Mouse (Mus musculus) heart, embryonic 12.5 days (tissue): ENCODE results near the gene Cbx6. TPM values are rescaled to one million over a fixed set of nuclear protein-coding genes. Genes with fewer than 3 reads are reported as not detected.

Experiments used
- ATAC-seq: fragments of 200-750 bp; cut with Nextera tagmentation; 2 replicates; pipeline ENCODE4 v1.8.0; 2017; ENCODE audit warnings: moderate TSS enrichment, moderate library complexity; ENCODE audit not compliant: insufficient number of reproducible peaks, low FRiP score
- H3K27ac ChIP-seq: fragments of 300-500 bp; sonication (generic); 2 replicates; pipeline ENCODE4 v1.5.1; 2016; ENCODE audit warnings: mild to moderate bottlenecking, moderate library complexity; ENCODE audit not compliant: poor library complexity, severe bottlenecking
- H3K27me3 ChIP-seq: fragments of 300-500 bp; sonication (generic); replicated peaks from 2 replicates; pipeline ENCODE4 v1.6.1; 2016; ENCODE audit warnings: mild to moderate bottlenecking, moderate library complexity
- H3K36me3 ChIP-seq: fragments of 300-500 bp; sonication (generic); 2 replicates; pipeline ENCODE4 v1.6.1; 2016; ENCODE audit warnings: mild to moderate bottlenecking, moderate library complexity
- H3K4me1 ChIP-seq: fragments of 300-500 bp; sonication (generic); replicated peaks from 2 replicates; pipeline ENCODE4 v1.6.1; 2016; ENCODE audit warnings: mild to moderate bottlenecking
- H3K4me2 ChIP-seq: fragments of 300-500 bp; sonication (generic); 2 replicates; pipeline ENCODE4 v1.6.1; 2016; ENCODE audit warnings: mild to moderate bottlenecking, moderate library complexity
- H3K4me3 ChIP-seq: fragments of 300-500 bp; sonication (generic); 2 replicates; pipeline ENCODE4 v1.5.1; 2016; ENCODE audit warnings: mild to moderate bottlenecking
- H3K9ac ChIP-seq: fragments of 300-500 bp; sonication (generic); 2 replicates; pipeline ENCODE4 v1.6.1; 2016; ENCODE audit warnings: mild to moderate bottlenecking, moderate library complexity
- H3K9me3 ChIP-seq: fragments of 300-500 bp; sonication (generic); replicated peaks from 2 replicates; pipeline ENCODE4 v1.6.1; 2016; ENCODE audit warnings: mild to moderate bottlenecking, moderate library complexity
- WGBS: fragments of 180-500 bp; shearing (Covaris S2); methylation state at CpG from one replicate; pipeline ENCODE4 v1.1.7; 2016; 5-methylcytosine and 5-hydroxymethylcytosine counted together
- polyA plus RNA-seq: library from polyadenylated mRNA; unstranded; fragments of >200 nt; fragmentation: Nextera tagmentation; extraction: Ambion mirVana; gene quantifications from 2 replicates; pipeline ENCODE4 v1.2.1, GENCODE M21; 2016

Gene Cbx6
- polyA plus RNA-seq, 1 experiment from 2014 or later, result 38.0 TPM

DNA sequence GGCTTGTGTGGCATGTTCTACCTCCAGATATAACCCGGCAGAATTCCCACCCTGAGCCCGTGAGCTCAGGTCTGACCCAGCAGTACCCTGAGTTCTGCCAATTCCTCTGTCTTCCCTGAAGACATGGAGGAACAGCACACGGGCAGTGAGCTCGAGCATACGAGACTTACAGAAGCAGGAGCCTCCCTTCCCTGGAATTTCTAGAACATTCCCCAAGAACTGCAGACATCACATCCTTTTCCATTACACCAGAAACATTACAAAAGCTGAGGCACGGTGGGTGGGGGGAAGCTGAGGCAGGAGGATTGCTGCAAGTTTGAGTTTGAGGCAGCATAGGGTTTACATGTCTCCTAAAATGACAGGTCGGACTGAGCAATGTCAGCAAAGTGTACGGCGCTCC, 25.3 kb upstream of the Cbx6 start:
- H3K27ac ChIP-seq, result no peak overlapping the region
- H3K4me1 ChIP-seq, result peaks cover 5% of the 10 kb centered on the region; the same call in 1 of the 2 replicates
- H3K36me3 ChIP-seq, result no peaks in the 10 kb centered on the region
- H3K27me3 ChIP-seq, result 0 out of 2 replicates have a peak, but pooled peaks cover 4% of the 10 kb centered on the region
- 82% methylated on average over 9 of the region's 9 CpGs for WGBS
- no peaks in the 10 kb centered on the region for H3K9me3 ChIP-seq
- H3K9ac ChIP-seq, result no peak overlapping the region
- H3K4me3 ChIP-seq, result no peak overlapping the region
- no peak overlapping the region for H3K4me2 ChIP-seq
- ATAC-seq, result no peak

DNA sequence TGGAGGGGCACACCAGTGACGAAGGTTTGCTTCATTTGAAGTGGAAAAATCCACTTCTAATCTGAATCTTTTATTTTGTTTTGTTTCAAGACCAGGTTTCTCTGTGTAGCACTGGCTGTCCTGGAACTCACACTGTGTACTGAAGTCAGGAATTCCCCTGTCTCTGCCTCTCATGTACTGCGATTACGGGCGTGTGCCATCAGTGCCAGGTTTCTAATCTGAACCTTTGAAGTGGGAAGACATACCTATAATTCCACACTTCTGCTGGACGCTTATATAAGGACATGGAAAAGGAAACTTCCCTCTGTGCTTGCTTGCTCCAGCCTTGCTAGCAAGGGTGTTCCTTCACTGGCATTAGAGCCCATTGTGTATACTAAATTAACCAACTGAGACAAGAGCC, 24.5 kb upstream of the Cbx6 start:
- Histone ChIP-seq H3K9me3 (no peaks in the 10 kb centered on the region), H3K27ac (no peak overlapping the region), H3K36me3 (no peaks in the 10 kb centered on the region), H3K4me2 (no peak overlapping the region), H3K4me3 (no peak overlapping the region), H3K4me1 (peaks cover 5% of the 10 kb centered on the region; the same call in 1 of the 2 replicates), H3K27me3 (0 out of 2 replicates have a peak, but pooled peaks cover 4% of the 10 kb centered on the region), H3K9ac (no peak overlapping the region)
- 53% methylated on average over 5 of the region's 5 CpGs for WGBS
- no peak for ATAC-seq

DNA sequence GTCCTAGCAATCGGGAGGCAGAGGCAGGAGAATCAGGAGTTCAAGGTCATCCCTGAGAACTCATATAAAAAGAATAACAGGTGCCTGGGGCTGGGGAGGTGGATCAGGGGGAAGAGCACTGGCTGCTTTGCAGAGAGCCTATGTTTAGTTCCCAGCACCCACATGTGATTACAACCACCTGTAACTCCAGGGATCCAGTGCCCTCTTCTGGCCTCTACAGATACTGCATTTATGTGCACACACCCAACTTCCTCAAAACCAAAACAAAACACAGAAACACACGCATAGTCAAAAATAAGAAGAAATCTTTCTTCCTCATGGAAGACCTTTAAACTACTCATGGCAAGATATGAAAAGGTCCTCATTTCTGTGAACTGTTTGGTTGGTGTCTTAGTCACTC, 15.7 kb upstream of the Cbx6 start:
- H3K36me3 ChIP-seq, result no peaks in the 10 kb centered on the region
- H3K4me3 ChIP-seq, result no peak overlapping the region
- no peak overlapping the region for H3K4me2 ChIP-seq
- H3K9me3 ChIP-seq, result 0 out of 2 replicates have a peak, but pooled peaks cover 6% of the 10 kb centered on the region
- WGBS, result 86% methylated on average over 2 of the region's 2 CpGs
- ATAC-seq, result no peak
- no peaks in the 10 kb centered on the region for H3K27me3 ChIP-seq
- H3K9ac ChIP-seq, result no peak overlapping the region
- H3K4me1 ChIP-seq, result peaks cover 12% of the 10 kb centered on the region
- H3K27ac ChIP-seq, result no peak overlapping the region

DNA sequence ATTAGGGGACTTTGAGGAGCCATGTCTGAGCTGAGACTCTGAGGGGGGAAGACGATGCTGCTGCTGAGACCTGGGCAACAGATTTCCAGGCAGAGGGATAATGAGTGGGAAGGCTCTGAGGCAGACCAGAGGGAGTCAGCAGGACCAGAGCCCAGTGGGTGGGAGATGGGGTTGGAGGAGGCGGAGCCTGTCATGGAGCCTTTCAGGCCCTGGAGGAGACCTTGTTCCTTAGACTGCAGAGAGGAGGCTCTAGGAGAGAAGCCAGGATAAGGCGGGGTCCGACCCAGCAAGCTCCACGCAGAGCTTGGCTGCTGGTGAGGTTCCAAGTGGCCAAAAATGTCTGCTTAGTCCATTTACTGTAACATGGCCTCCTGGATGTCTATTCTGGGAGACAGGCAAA, 12.6 kb upstream of the Cbx6 start:
- Histone ChIP-seq H3K4me3 (no peak overlapping the region), H3K4me1 (peaks cover 12% of the 10 kb centered on the region), H3K36me3 (no peaks in the 10 kb centered on the region), H3K9me3 (0 out of 2 replicates have a peak, but pooled peaks cover 6% of the 10 kb centered on the region), H3K27ac (no peak overlapping the region), H3K4me2 (no peak overlapping the region), H3K27me3 (no peaks in the 10 kb centered on the region), H3K9ac (no peak overlapping the region)
- 20% methylated on average over 5 of the region's 5 CpGs for WGBS
- ATAC-seq, result 0 out of 2 replicates have a peak, but pooled peaks have one; percentile 42

DNA sequence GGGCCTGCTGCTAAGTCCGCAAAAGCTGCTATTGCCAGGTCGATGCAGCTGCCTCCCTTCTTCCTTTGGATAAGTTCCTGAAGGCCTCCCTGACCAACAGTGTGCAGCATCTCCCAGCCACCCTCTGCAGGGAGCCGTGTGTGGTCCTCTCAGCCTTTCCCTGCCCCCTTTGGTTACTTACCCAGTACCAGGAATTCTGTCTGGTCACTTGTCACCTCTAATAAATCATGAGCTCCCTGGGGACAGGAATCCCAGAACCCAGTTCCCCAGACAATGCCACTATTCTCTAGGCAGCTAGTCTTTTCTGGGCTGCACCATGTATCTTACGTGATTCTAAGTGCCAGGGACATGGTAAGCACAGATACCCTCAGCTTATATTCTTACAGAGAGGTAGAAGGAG, 11.5 kb upstream of the Cbx6 start:
- ATAC-seq, result no peak
- Histone ChIP-seq H3K4me2 (no peak overlapping the region), H3K27ac (no peak overlapping the region), H3K4me1 (peaks cover 12% of the 10 kb centered on the region), H3K9me3 (0 out of 2 replicates have a peak, but pooled peaks cover 6% of the 10 kb centered on the region), H3K36me3 (no peaks in the 10 kb centered on the region), H3K4me3 (no peak overlapping the region), H3K27me3 (peaks cover 4% of the 10 kb centered on the region; the same call in 1 of the 2 replicates), H3K9ac (no peak overlapping the region)
- 65% methylated on average over 4 of the region's 4 CpGs for WGBS

DNA sequence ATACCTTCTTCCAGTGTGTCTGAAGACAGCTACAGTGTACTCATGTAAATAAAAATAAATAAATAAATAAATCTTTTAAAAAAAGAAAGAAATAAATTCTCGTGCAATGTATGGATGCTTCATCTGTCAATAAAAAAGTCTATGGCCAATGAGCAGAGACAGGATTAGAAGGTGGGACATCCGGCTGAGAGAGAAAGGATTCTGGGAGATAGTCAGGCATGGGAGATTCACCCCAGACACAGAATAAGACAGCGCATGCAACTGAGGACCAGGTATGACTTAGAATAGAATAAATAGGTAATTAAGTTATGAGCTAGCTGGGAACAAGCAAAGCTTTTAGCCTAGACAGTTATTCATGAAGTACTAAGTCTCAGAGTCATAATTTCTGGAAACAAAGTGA, 8.5 kb upstream of the Cbx6 start:
- Histone ChIP-seq H3K27me3 (peaks cover 10% of the 10 kb centered on the region), H3K4me3 (no peak overlapping the region), H3K27ac (no peak overlapping the region), H3K9ac (no peak overlapping the region), H3K9me3 (no peaks in the 10 kb centered on the region), H3K4me1 (peaks cover 12% of the 10 kb centered on the region), H3K36me3 (no peaks in the 10 kb centered on the region), H3K4me2 (no peak overlapping the region)
- WGBS, result 84% methylated on average over 3 of the region's 3 CpGs
- ATAC-seq, result no peak

DNA sequence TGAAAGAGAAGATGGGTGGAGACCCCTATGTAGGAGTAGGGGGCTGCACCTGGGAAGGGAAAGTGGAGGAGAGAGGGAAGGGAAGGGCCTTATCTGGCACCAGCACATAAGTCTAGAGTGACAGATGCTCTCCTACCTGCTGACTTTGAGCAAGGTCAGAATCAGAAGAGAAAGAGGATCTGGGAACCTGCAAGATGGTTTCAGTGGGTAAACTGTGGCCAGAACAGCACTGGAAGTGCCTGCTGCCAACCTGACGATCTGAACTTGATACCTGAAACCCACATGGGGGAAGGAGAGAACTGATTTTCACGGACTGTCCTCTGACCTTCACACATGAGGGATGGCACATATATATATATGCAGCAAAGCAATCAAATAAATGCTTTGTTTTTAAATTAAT, 5.8 kb upstream of the Cbx6 start:
- no peaks in the 10 kb centered on the region for H3K36me3 ChIP-seq
- no peak overlapping the region for H3K27ac ChIP-seq
- no peak overlapping the region for H3K4me3 ChIP-seq

DNA sequence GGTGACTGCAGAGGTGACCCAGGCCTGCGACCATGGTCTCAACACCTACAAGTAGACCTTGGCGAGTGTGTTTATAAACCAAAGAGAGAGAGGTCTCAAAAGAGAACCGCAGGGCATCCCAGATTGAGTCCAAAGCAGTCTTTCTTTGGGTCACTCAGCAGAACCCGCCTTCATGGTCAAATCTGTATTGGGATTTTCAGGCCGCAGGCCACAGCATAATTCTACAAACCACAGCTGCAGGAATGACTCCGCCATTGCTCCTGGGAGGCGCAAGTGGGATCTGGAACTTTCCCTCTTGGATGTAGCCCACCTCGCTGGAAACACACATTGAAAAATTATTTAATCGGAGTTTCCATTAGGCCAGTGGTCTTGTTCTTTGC, 383 bp upstream of the Cbx6 start:
- no peak for ATAC-seq
- Histone ChIP-seq H3K27ac (peak overlapping the region; percentile 67), H3K4me3 (no peak overlapping the region), H3K4me2 (peak overlapping the region; percentile 85), H3K36me3 (peaks cover 11% of the 10 kb centered on the region; the same call in 1 of the 2 replicates), H3K27me3 (no peaks in the 10 kb centered on the region), H3K4me1 (peaks cover 28% of the 10 kb centered on the region), H3K9ac (peak overlapping the region; percentile 86; the same call in 1 of the 2 replicates), H3K9me3 (no peaks in the 10 kb centered on the region)
- 62% methylated on average over 9 of the region's 9 CpGs for WGBS

More for the DNA sequence above, 5.8 kb upstream of the Cbx6 start:
- 48% methylated on average over 2 of the region's 2 CpGs for WGBS
- Histone ChIP-seq H3K9ac (no peak overlapping the region), H3K4me1 (no peaks in the 10 kb centered on the region), H3K4me2 (no peak overlapping the region), H3K9me3 (no peaks in the 10 kb centered on the region), H3K27me3 (peaks cover 10% of the 10 kb centered on the region)
- no peak for ATAC-seq

DNA sequence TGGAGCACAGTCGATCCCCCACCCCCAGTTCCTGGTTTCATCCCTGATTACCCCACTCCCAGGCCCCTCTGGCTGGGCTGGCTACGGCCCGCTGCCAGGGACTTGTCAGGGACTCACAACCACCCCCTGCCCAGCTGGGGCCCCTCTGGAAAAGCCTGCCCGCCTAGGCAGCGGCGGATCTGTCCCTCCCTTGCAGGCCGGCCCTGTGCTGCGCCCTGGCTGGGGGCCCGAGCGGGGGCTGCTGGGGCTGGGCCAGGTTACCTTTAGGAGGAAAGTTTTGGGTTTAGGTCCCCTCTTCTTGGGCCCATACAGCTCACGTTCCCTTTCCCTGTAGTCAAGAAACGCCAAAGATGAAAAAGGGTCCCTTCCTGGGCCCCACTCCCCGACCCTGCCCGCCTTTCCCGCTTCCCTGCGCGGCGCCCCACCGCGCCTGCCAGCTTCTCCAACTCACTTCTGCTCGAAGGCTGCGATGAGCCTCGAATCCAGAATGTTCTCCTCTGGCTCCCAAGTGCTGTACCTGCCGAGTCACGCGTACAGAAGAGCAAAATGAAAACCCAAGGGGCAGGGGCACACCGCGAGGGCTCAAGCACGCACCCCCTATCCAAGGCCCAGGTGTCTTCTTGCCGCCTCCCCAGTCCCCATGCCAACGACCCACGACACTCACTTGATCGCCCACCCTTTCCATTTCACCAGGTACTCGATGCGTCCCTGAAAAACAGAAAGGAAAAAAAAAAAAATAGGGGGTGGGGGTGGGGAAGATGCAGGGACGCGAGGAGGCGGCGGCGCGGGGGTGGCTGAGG, 1.0 kb downstream of the Cbx6 start:
- H3K9me3 ChIP-seq, result no peaks in the 10 kb centered on the region
- peak overlapping the region; percentile 86 for H3K9ac ChIP-seq
- peak overlapping the region; percentile 78 for H3K4me3 ChIP-seq
- peak; percentile 43; the same call in 1 of the 2 replicates for ATAC-seq
- H3K27me3 ChIP-seq, result no peaks in the 10 kb centered on the region
- WGBS, result under 1% methylated on average over 41 of the region's 41 CpGs
- H3K27ac ChIP-seq, result peak overlapping the region; percentile 91
- peaks cover 15% of the 10 kb centered on the region for H3K36me3 ChIP-seq
- H3K4me1 ChIP-seq, result peaks cover 38% of the 10 kb centered on the region
- H3K4me2 ChIP-seq, result peak overlapping the region; percentile 85

DNA sequence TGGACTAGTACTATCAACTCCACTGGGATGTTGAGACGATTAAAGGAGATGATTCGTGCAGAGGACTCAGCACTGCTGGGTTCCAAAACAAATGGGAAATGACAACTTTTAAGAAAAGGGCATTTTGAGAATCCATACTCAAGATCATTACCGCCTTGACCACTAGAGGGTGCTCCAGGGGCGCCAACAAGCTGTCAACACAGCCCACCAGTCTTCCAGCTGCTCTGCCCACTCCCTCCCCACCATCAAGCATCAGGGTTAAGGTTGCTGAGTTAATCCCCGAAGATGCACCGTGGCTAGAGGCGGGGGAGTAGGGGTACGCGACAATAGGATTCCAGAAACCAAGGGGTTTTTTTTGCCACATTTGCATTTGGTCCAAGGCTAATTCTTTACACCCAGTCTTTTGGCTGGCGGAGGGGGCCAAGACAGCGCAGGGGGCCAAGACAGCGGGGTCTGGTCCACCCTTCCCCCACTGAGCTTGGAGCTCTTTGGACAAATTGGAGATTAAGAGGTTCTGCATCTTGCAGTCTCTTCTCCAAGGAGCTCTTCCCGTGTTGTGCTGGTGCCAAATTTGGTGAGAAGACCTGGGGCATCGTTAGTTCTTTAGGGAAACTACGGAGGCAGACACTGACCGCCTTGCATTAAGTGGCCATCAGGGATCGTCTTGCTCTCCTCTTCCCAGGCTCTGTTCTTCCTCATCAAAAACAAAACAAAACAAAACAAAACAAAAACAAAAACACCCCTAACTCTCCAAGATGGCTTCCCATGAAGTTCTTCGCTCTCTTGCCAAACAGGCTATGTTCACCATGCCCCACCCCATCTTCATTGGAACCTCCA, 2.2 kb downstream of the Cbx6 start:
- Histone ChIP-seq H3K4me3 (peak overlapping the region; percentile 78), H3K27me3 (no peaks in the 10 kb centered on the region), H3K27ac (peak overlapping the region; percentile 91; the same call in 1 of the 2 replicates), H3K9me3 (no peaks in the 10 kb centered on the region), H3K9ac (peak overlapping the region; percentile 86), H3K36me3 (peaks cover 27% of the 10 kb centered on the region), H3K4me1 (peaks cover 45% of the 10 kb centered on the region), H3K4me2 (peak overlapping the region; percentile 85)
- ATAC-seq, result no peak
- 31% methylated on average over 18 of the region's 18 CpGs for WGBS

DNA sequence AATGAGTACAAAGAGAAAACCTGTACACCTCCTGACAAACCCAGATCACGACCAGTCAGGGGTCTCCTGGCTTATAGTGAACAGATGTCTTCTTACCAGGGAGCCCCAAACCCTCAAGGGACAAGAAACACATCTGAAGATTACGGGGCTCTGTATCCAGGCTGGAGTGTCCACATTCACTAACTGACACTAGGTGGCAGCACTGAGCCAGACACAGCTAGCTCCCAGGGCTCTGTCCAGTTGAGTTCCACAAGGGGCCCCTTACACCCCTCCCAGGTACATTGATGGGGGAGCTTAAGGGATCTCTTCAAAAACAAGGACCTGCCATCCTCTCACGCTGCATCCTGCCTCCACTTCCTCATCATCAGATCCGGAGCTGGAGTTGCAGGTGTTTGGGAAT, 4.1 kb downstream of the Cbx6 start:
- WGBS, result 12% methylated on average over 4 of the region's 4 CpGs
- no peak overlapping the region for H3K9ac ChIP-seq

More for the DNA sequence above, 4.1 kb downstream of the Cbx6 start:
- peaks cover 49% of the 10 kb centered on the region for H3K4me1 ChIP-seq
- peaks cover 39% of the 10 kb centered on the region for H3K36me3 ChIP-seq
- no peak overlapping the region for H3K4me3 ChIP-seq
- H3K27ac ChIP-seq, result no peak overlapping the region
- no peak overlapping the region for H3K4me2 ChIP-seq
- no peaks in the 10 kb centered on the region for H3K9me3 ChIP-seq
- no peak for ATAC-seq
- H3K27me3 ChIP-seq, result no peaks in the 10 kb centered on the region
